ENCODE assay signal across 30 mouse cellular contexts in the genomic region with DNA sequence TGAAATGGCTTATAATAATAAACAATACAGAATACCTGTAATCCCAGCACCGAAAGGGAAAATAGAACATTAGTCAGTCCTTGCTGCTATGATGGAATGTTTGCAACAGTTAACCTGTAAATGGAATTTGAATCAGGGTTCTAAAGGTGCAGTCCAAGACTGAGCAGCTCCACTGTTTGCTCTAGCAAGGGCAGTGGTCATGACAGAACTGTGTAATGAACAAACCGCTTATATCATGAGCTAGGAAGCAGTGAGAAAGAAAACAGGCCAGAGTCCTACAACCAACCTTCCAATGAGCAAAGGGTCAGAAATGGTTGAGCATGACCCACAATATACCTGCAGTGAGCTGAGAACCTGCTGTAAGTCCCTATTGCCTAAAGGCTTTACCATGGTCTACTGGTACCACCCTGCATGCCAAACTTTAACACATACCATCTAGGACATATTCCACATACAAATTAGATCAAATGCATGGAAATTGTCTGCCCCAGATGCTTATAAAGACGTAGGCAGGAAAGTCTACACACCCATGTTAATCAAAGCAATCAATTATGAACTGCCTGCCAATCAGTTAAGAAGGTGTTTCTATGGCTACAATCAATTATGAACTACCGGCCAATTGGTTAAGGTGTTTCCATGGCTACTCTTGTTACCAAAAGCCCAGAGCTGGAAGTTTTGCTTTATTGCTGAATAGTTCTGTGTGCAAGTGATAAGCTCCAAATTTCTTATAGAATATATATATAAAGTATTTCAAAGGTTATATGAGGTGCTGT. TPM values are rescaled to one million over a fixed set of nuclear protein-coding genes. Genes with fewer than 3 reads are reported as not detected.
DNase-seq lines count a peak whose midpoint lies in the region; ATAC-seq and TF ChIP-seq lines count a peak whose summit lies in the region.
"Had no signal": no experiment of that assay in that cellular context is flagged by ENCODE, and none has a peak within 500 bp of the region (broad histone marks: within the 10 kb centered on the region; RNA-seq: fewer than 3 reads in every experiment).

No protein-coding gene starts in this region.

- peak; percentile 36 for ATAC-seq in liver, embryonic 14.5 days (ENCODE audit: insufficient read depth)
- no peak for ATAC-seq in liver, embryonic 12.5 days
- ATAC-seq: forebrain, embryonic 14.5 days; forebrain, postnatal 0 days; Patski had no signal

- 70% methylated on average over 4 of the region's 4 CpGs for WGBS in liver, embryonic 14.5 days (ENCODE audit: insufficient replicate concordance)
- 80% methylated on average over 4 of the region's 4 CpGs for WGBS in liver, embryonic 12.5 days (ENCODE audit: insufficient replicate concordance)

- H3K9me3 ChIP-seq in liver, embryonic 14.5 days (ENCODE audit: control insufficient read depth, low read length) = no peaks in the 10 kb centered on the region
- no peaks in the 10 kb centered on the region for H3K9me3 ChIP-seq in liver, embryonic 12.5 days (replicated peaks)
- H3K9me3 ChIP-seq: embryonic facial prominence, embryonic 12.5 days; embryonic facial prominence, embryonic 15.5 days; G1E; heart, embryonic 12.5 days; heart, embryonic 15.5 days; hindbrain, embryonic 12.5 days; hindbrain, embryonic 15.5 days had no signal

- H3K36me3 ChIP-seq in liver, embryonic 14.5 days (replicated peaks; ENCODE audit: control insufficient read depth, insufficient read depth, low read depth) = no peaks in the 10 kb centered on the region
- no peaks in the 10 kb centered on the region for H3K36me3 ChIP-seq in liver, embryonic 12.5 days
- H3K36me3 ChIP-seq: embryonic facial prominence, embryonic 12.5 days; embryonic facial prominence, embryonic 15.5 days; G1E; heart, embryonic 12.5 days; heart, embryonic 15.5 days; hindbrain, embryonic 12.5 days; hindbrain, embryonic 15.5 days had no signal

- peaks cover 19 to 27% of the 10 kb centered on the region in 2 experiments for H3K4me1 ChIP-seq in liver, embryonic 14.5 days (replicated peaks; ENCODE audit: control insufficient read depth in 2 of 2, insufficient read depth in 2 of 2, low read length in 1 of 2)
- peaks cover 28% of the 10 kb centered on the region for H3K4me1 ChIP-seq in liver, embryonic 12.5 days
- H3K4me1 ChIP-seq: embryonic facial prominence, embryonic 12.5 days; embryonic facial prominence, embryonic 15.5 days; hindbrain, embryonic 12.5 days; hindbrain, embryonic 15.5 days had no signal

- no peak overlapping the region for H3K9ac ChIP-seq in liver, embryonic 14.5 days (replicated peaks)
- H3K9ac ChIP-seq in liver, embryonic 12.5 days = no peak overlapping the region
- H3K9ac ChIP-seq: embryonic facial prominence, embryonic 12.5 days; embryonic facial prominence, embryonic 15.5 days; forebrain, postnatal 0 days; heart, embryonic 12.5 days; heart, embryonic 15.5 days; hindbrain, embryonic 12.5 days; hindbrain, embryonic 15.5 days had no signal

- no peak for TF ChIP-seq CTCF in liver, embryonic 14.5 days (IDR thresholded peaks at IDR 0.05; ENCODE audit: low read depth)

- TF ChIP-seq EP300 in liver, embryonic 14.5 days (IDR thresholded peaks at IDR 0.05; ENCODE audit: low read depth) = no peak

- peak; percentile 17 for DNase-seq in kidney, adult 11 months
- DNase-seq in kidney, postnatal 4 days = no peak
- DNase-seq in kidney, adult 9 months = peak; percentile 54
- DNase-seq in kidney, postnatal 25 days = no peak
- no peak for DNase-seq in liver, embryonic 14.5 days (ENCODE audit: low read depth in 3 of 3, low spot score in 3 of 3)
- peak; percentile 19 for DNase-seq in yolk sac, embryonic 10.5 days (ENCODE audit: low spot score)
- DNase-seq in right cerebral cortex, postnatal 10 days (ENCODE audit: low spot score in 2 of 2) = no peak
- DNase-seq: adrenal gland, postnatal 10 days; adrenal gland, postnatal 36 days; B cell, adult 2 months; cerebellum, adult 18-20 months; cerebellum, adult 9-11 months; cerebellum, postnatal 25 days; forebrain, postnatal 0 days; gastrocnemius, adult 2 months; gastrocnemius, postnatal 14 days; heart, adult 18-20 months; heart, postnatal 10 days; heart, postnatal 4 days had no signal

- H3K4me3 ChIP-seq in liver, embryonic 14.5 days (ENCODE audit: insufficient read depth in 1 of 2, low read depth in 2 of 2, low read length in 2 of 2) = no peak overlapping the region
- no peak overlapping the region for H3K4me3 ChIP-seq in liver, embryonic 12.5 days
- H3K4me3 ChIP-seq: embryonic facial prominence, embryonic 12.5 days; embryonic facial prominence, embryonic 15.5 days; gastrocnemius, adult 2 months; heart, embryonic 12.5 days; heart, embryonic 15.5 days; hindbrain, embryonic 12.5 days; hindbrain, embryonic 15.5 days had no signal

- no peak overlapping the region for H3K27ac ChIP-seq in liver, embryonic 14.5 days
- no peak overlapping the region for H3K27ac ChIP-seq in liver, embryonic 12.5 days
- H3K27ac ChIP-seq: embryonic facial prominence, embryonic 12.5 days; embryonic facial prominence, embryonic 15.5 days; gastrocnemius, adult 2 months; heart, embryonic 15.5 days; hindbrain, embryonic 12.5 days; hindbrain, embryonic 15.5 days had no signal

- no peaks in the 10 kb centered on the region for H3K27me3 ChIP-seq in liver, embryonic 14.5 days (ENCODE audit: control insufficient read depth, insufficient read depth, low read length)
- no peaks in the 10 kb centered on the region for H3K27me3 ChIP-seq in liver, embryonic 12.5 days (replicated peaks)
- H3K27me3 ChIP-seq: CH12.LX; embryonic facial prominence, embryonic 12.5 days; embryonic facial prominence, embryonic 15.5 days; heart, embryonic 12.5 days; heart, embryonic 15.5 days; hindbrain, embryonic 12.5 days; hindbrain, embryonic 15.5 days had no signal

- H3K4me2 ChIP-seq in liver, embryonic 14.5 days (ENCODE audit: low read depth) = no peak overlapping the region
- no peak overlapping the region for H3K4me2 ChIP-seq in liver, embryonic 12.5 days
- H3K4me2 ChIP-seq: embryonic facial prominence, embryonic 12.5 days; embryonic facial prominence, embryonic 15.5 days; heart, embryonic 12.5 days; heart, embryonic 15.5 days; hindbrain, embryonic 12.5 days; hindbrain, embryonic 15.5 days had no signal

RNA-seq across cellular contexts. Expression of a gene that starts 42.3 kb away (rescaled TPM):
- 17.6 and 23.3 TPM in 2 replicates for polyA plus RNA-seq in liver, embryonic 14.5 days (2012; rRNA removed)
- 35.8 and 38.4 TPM in 2 replicates for polyA plus RNA-seq in liver, embryonic 14.5 days (2014; fragmentation: Nextera tagmentation; extraction: Ambion mirVana)
- polyA plus RNA-seq in liver, embryonic 12.5 days (2016; fragmentation: Nextera tagmentation; extraction: Ambion mirVana) = 41.1 and 42.5 TPM in 2 replicates

Comparison
In these comparisons a context has a peak if more than half of its experiments do, and no peak if none do; other contexts are left out.
1. DNase-seq: peak in kidney, adult 11 months (single experiment), kidney, adult 9 months (single experiment) and yolk sac, embryonic 10.5 days (single experiment); none in kidney, postnatal 4 days (0 of 2), kidney, postnatal 25 days (0 of 2), liver, embryonic 14.5 days (0 of 3) and right cerebral cortex, postnatal 10 days (0 of 2).